Mouse (Mus musculus) myocyte (in vitro differentiated cells): ENCODE data around the gene Tex14. TPM values are rescaled to one million over a fixed set of nuclear protein-coding genes. Genes with fewer than 3 reads are reported as not detected.

ENCODE experiments used
- H3K27me3 ChIP-seq: one replicate; pipeline ENCODE4 v1.6.1; 2011; ENCODE audit not compliant: control insufficient read depth, insufficient read depth, insufficient read length
- H3K36me3 ChIP-seq: one replicate; pipeline ENCODE4 v1.6.1; 2011; ENCODE audit not compliant: control insufficient read depth, insufficient read depth
- H3K4me2 ChIP-seq: one replicate; pipeline ENCODE4 v1.6.1; 2011; ENCODE audit warnings: low read depth, control low read depth
- H3K4me3 ChIP-seq: one replicate; pipeline ENCODE4 v1.5.1; 2011; ENCODE audit warnings: mild to moderate bottlenecking, control low read depth, moderate library complexity
- H3K79me2 ChIP-seq: one replicate; pipeline ENCODE4 v1.6.1; 2011; ENCODE audit not compliant: control insufficient read depth, insufficient read depth
- H3ac ChIP-seq: one replicate; pipeline ENCODE4 v1.6.1; 2011; ENCODE audit not compliant: control insufficient read depth, insufficient read length
- CEBPB ChIP-seq: IDR thresholded peaks from 2 replicates; pipeline ENCODE4 v1.6.1; 2011; ENCODE audit warnings: mild to moderate bottlenecking, moderate library complexity; ENCODE audit not compliant: poor library complexity, insufficient read depth, severe bottlenecking
- E2F4 ChIP-seq: IDR thresholded peaks from one replicate; pipeline ENCODE4 v1.6.1; 2011; ENCODE audit warnings: mild to moderate bottlenecking, control low read depth, moderate library complexity; ENCODE audit not compliant: insufficient read depth
- MAX ChIP-seq: IDR thresholded peaks from one replicate; pipeline ENCODE4 v1.6.1; 2011; ENCODE audit warnings: low read depth, mild to moderate bottlenecking, control low read depth
- MYOD1 ChIP-seq, 3 experiments: IDR thresholded peaks; one replicate each; pipeline ENCODE4 v1.6.1; 2011; ENCODE audit warnings: control low read depth in 2 of 3, low read depth in 2 of 3, mild to moderate bottlenecking in 2 of 3, moderate library complexity in 1 of 3; ENCODE audit not compliant: insufficient read length in 2 of 3, control insufficient read depth in 1 of 3
- MYOG ChIP-seq, 3 experiments: IDR thresholded peaks; one replicate each; pipeline ENCODE4 v1.6.1; 2011; ENCODE audit warnings: control low read depth in 2 of 3, low read depth in 2 of 3, mild to moderate bottlenecking in 2 of 3; ENCODE audit not compliant: insufficient read length in 2 of 3, control insufficient read depth in 1 of 3, insufficient read depth in 1 of 3
- POLR2A ChIP-seq: IDR thresholded peaks from one replicate; pipeline ENCODE4 v1.6.1; 2011; ENCODE audit warnings: low read depth, mild to moderate bottlenecking, control low read depth, moderate library complexity; ENCODE audit not compliant: insufficient read length
- POLR2AphosphoS2 ChIP-seq: IDR thresholded peaks from one replicate; pipeline ENCODE4 v1.6.1; 2011; ENCODE audit warnings: low read depth, control low read depth; ENCODE audit not compliant: insufficient read length
- REST ChIP-seq: IDR thresholded peaks from one replicate; pipeline ENCODE4 v1.6.1; 2011; ENCODE audit warnings: mild to moderate bottlenecking, control low read depth, moderate library complexity; ENCODE audit not compliant: insufficient read depth, insufficient read length
- SRF ChIP-seq: IDR thresholded peaks from one replicate; pipeline ENCODE4 v1.6.1; 2011; ENCODE audit warnings: low read depth; ENCODE audit not compliant: control insufficient read depth, insufficient read length
- TCF12 ChIP-seq: IDR thresholded peaks from one replicate; pipeline ENCODE4 v1.6.1; 2011; ENCODE audit warnings: mild to moderate bottlenecking, control low read depth; ENCODE audit not compliant: poor library complexity, insufficient read depth, severe bottlenecking
- TCF3 ChIP-seq: IDR thresholded peaks from one replicate; pipeline ENCODE4 v1.6.1; 2011; ENCODE audit warnings: low read depth, control low read depth; ENCODE audit not compliant: insufficient read length
- USF1 ChIP-seq: IDR thresholded peaks from one replicate; pipeline ENCODE4 v1.6.1; 2011; ENCODE audit warnings: low read depth, mild to moderate bottlenecking, control low read depth, moderate library complexity
- polyA plus RNA-seq: library from polyadenylated mRNA; unstranded; fragments of >200 nt; fragmentation: generic; extraction: Trizol; gene quantifications from one replicate; pipeline ENCODE4 v1.2.1, GENCODE M21; 2012; ENCODE audit warnings: missing spikeins

Gene Tex14
- polyA plus RNA-seq, 1 experiment, result 0.13 TPM

DNA sequence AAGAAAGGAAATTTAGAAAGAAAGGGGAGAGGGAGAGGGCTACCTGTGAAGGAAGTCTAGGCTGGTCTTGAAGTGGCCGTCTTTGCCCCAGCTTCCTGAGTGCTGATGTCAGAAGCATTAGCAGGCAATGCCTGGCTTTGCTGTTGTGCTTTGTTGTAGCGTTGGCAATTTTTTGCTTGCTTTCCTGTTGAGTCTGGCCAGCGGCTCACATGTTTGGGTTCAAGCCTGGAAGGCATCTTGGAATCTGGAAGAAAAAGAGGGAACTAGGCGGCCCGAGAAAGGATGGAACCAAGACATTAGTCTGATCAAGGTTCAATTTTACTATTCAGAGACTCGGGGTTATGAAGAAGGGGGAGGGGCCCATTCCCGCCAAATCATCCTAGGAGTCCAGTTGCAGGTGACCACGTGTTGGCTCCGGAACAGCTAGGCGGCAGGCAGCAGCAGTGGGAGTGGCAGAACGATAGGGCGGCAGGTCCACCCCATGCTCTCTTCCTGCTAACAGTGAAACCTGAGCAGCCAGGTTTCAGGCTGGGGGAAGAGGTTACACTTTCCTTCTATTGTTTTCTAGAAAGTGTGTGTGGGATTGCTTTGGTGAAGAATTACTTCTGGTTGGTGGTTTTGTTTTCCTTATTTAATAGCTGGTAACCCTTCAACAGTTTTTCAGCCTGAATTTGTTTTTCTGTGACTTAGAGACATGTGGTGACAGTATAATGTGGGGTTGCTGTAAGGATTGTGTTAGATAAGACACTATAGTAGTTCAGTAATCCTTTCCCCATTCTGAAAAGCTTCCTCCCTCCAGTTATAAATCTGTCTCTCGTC, 48.6 kb downstream of the Tex14 start:
- TF ChIP-seq POLR2A (no peak), REST (no peak), MYOG (IDR thresholded peaks at IDR 0.05; ENCODE audit: control insufficient read depth in 1 of 3, insufficient read depth in 1 of 3, insufficient read length in 2 of 3, low read depth in 2 of 3) (no peak), E2F4 (no peak), POLR2AphosphoS2 (no peak), TCF12 (no peak), SRF (no peak), CEBPB (no peak), USF1 (no peak), MAX (no peak), TCF3 (no peak), MYOD1 (IDR thresholded peaks at IDR 0.05; ENCODE audit: control insufficient read depth in 1 of 3, insufficient read length in 2 of 3, low read depth in 2 of 3) (no peak)
- H3ac ChIP-seq, result no peak overlapping the region
- no peaks in the 10 kb centered on the region for H3K36me3 ChIP-seq
- peak overlapping the region; percentile 8 for H3K4me2 ChIP-seq
- H3K79me2 ChIP-seq, result no peaks in the 10 kb centered on the region
- no peaks in the 10 kb centered on the region for H3K27me3 ChIP-seq
- no peak overlapping the region for H3K4me3 ChIP-seq

DNA sequence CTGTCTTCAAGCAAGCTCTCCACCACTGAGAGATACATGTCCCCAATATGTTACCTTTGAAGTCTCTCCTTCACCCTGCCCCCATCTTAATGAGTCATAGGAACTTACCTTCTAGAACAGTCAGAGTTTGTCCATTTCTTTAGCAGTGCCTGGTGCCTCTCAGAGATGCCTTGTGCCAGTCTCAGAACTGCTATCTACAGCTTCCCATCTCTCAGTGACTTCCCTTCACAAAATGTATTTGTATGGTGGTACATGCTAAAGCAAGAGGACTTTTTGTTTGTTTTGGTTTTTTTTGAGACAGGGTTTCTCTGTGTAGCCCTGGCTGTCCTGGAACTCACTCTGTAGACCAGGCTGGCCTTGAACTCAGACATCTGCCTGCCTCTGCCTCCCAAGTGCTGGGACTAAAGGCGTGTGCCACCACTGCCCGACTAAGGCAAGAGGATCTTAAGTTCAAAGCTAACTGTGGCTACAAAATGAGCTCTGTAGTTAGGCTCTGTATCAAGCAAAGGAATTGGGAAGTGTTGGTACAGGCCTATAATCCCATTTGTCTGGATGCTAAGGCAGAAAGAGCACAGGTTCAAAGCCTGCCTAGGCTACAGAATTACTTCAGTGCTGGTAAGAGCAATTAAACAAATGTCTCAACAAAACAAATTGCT, 49.3 kb downstream of the Tex14 start:
- TF ChIP-seq TCF3 (no peak), TCF12 (no peak)
- Histone ChIP-seq H3K4me2 (no peak overlapping the region), H3K4me3 (no peak overlapping the region), H3K36me3 (no peaks in the 10 kb centered on the region), H3ac (no peak overlapping the region), H3K27me3 (no peaks in the 10 kb centered on the region), H3K79me2 (no peaks in the 10 kb centered on the region)

- TF ChIP-seq USF1 (no peak), E2F4 (no peak), POLR2A (no peak), MYOG (IDR thresholded peaks at IDR 0.05; ENCODE audit: control insufficient read depth in 1 of 3, insufficient read depth in 1 of 3, insufficient read length in 2 of 3, low read depth in 2 of 3) (no peak), MAX (no peak), REST (no peak), TCF12 (no peak), MYOD1 (IDR thresholded peaks at IDR 0.05; ENCODE audit: control insufficient read depth in 1 of 3, insufficient read length in 2 of 3, low read depth in 2 of 3) (no peak), TCF3 (no peak), POLR2AphosphoS2 (no peak), SRF (no peak), CEBPB (no peak)
- no peak overlapping the region for H3K4me2 ChIP-seq
- no peaks in the 10 kb centered on the region for H3K27me3 ChIP-seq
- no peak overlapping the region for H3ac ChIP-seq
- H3K4me3 ChIP-seq, result no peak overlapping the region
- no peaks in the 10 kb centered on the region for H3K79me2 ChIP-seq
- no peaks in the 10 kb centered on the region for H3K36me3 ChIP-seq
Observed at GRCm38 (mm10) chr11:87455573-87455972, 50.7 kb downstream of the Tex14 start.

GRCm38 (mm10) chr11:87455984-87456383, 51.1 kb downstream of the Tex14 start:
- Histone ChIP-seq H3K27me3 (no peaks in the 10 kb centered on the region), H3K4me2 (no peak overlapping the region), H3K4me3 (no peak overlapping the region), H3ac (no peak overlapping the region), H3K36me3 (no peaks in the 10 kb centered on the region), H3K79me2 (no peaks in the 10 kb centered on the region)
- no peak for TF ChIP-seq SRF
- TF ChIP-seq POLR2AphosphoS2, result no peak
- no peak for TF ChIP-seq POLR2A
- no peak for TF ChIP-seq USF1
- TF ChIP-seq MAX, result no peak
- TF ChIP-seq MYOG (IDR thresholded peaks at IDR 0.05; ENCODE audit: control insufficient read depth in 1 of 3, insufficient read depth in 1 of 3, insufficient read length in 2 of 3, low read depth in 2 of 3), result no peak
- no peak for TF ChIP-seq REST
- no peak for TF ChIP-seq TCF12
- TF ChIP-seq TCF3, result no peak
- no peak for TF ChIP-seq CEBPB
- TF ChIP-seq MYOD1 (IDR thresholded peaks at IDR 0.05; ENCODE audit: control insufficient read depth in 1 of 3, insufficient read length in 2 of 3, low read depth in 2 of 3), result no peak
- no peak for TF ChIP-seq E2F4
